Comparison of ENCODE assay signal across 25 mouse cellular contexts in the genomic region with DNA sequence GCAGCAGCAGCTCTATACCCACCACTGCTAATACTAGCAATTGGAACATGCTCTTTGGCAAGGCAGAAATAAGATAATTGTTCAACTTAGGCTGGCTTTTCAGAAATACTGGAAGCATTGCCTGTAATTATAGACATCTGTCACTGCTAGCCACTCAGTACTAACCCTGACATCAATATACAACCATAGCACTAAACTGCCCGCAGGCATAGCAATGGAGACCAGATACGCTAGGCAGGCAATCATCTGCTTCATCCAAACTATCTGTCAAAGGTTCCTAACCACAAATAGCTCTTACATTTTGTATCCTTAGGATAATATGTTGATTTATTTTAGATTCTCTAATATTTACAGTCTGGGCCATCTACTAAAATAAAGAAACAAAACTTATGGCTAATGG.
"Had no signal": no experiment of that assay in that cellular context is flagged by ENCODE, and none has a peak within 500 bp of the region (broad histone marks: within the 10 kb centered on the region; RNA-seq: fewer than 3 reads in every experiment).

No protein-coding gene starts in this region.

- ATAC-seq: hindbrain, embryonic 16.5 days; inflammation-experienced regulatory T-cells, adult 6 months; intestine, embryonic 15.5 days; intestine, postnatal 0 days had no signal

- H3K27ac ChIP-seq: heart, adult 2 months; heart, embryonic 13.5 days; heart, embryonic 15.5 days; hindbrain, embryonic 12.5 days; hindbrain, embryonic 14.5 days; intestine, embryonic 15.5 days; layer of hippocampus, adult 2 months; left cerebral cortex, adult 2 months; limb, embryonic 10.5 days; limb, embryonic 12.5 days had no signal

- H3K4me3 ChIP-seq: heart, adult 2 months; heart, embryonic 13.5 days; heart, embryonic 15.5 days; hindbrain, embryonic 12.5 days; intestine, embryonic 15.5 days; layer of hippocampus, adult 2 months; left cerebral cortex, adult 2 months; limb, embryonic 10.5 days; limb, embryonic 12.5 days had no signal

- H3K9ac ChIP-seq: heart, embryonic 13.5 days; heart, embryonic 15.5 days; hindbrain, embryonic 12.5 days; hindbrain, embryonic 14.5 days; intestine, embryonic 15.5 days; limb, embryonic 12.5 days had no signal

- H3K4me1 ChIP-seq: heart, embryonic 13.5 days; heart, embryonic 15.5 days; hindbrain, embryonic 12.5 days; intestine, embryonic 15.5 days had no signal

- H3K9me3 ChIP-seq: heart, embryonic 13.5 days; heart, embryonic 15.5 days; hindbrain, embryonic 12.5 days; intestine, embryonic 15.5 days; limb, embryonic 10.5 days; limb, embryonic 12.5 days had no signal

- DNase-seq: gastrocnemius, postnatal 14 days; gastrocnemius, postnatal 36 days; heart, adult 2 months; heart, postnatal 14 days; heart, postnatal 36 days; kidney, adult 18-20 months; kidney, adult 8-10 months; kidney, postnatal 10 days; kidney, postnatal 25 days; kidney, postnatal 4 days; liver had no signal

- H3K27me3 ChIP-seq: heart, embryonic 13.5 days; heart, embryonic 15.5 days; hindbrain, embryonic 12.5 days; intestine, embryonic 15.5 days; limb, embryonic 12.5 days had no signal

- H3K36me3 ChIP-seq: heart, embryonic 13.5 days; heart, embryonic 15.5 days; hindbrain, embryonic 12.5 days; intestine, embryonic 15.5 days; limb, embryonic 10.5 days; limb, embryonic 12.5 days had no signal

- H3K4me2 ChIP-seq: heart, embryonic 11.5 days; heart, embryonic 13.5 days; heart, embryonic 15.5 days; hindbrain, embryonic 12.5 days; hindbrain, embryonic 14.5 days; intestine, embryonic 15.5 days; limb, embryonic 12.5 days; liver, embryonic 11.5 days had no signal
